Mouse (Mus musculus) adrenal gland, postnatal 25 days (tissue): ENCODE measurements around the gene Adamts3. TPM values are rescaled to one million over a fixed set of nuclear protein-coding genes. Genes with fewer than 3 reads are reported as not detected.

ENCODE experiments used
- DNase-seq: peaks from one replicate; pipeline ENCODE4 v3.0.0; 2021; ENCODE audit warnings: mixed read lengths
- total RNA-seq: library from RNA; stranded (reverse); gene quantifications from 2 replicates; pipeline ENCODE4 v1.2.3, GENCODE M21; 2021

Gene Adamts3
- total RNA-seq, 1 experiment from 2014 or later: 8.5 TPM

DNA sequence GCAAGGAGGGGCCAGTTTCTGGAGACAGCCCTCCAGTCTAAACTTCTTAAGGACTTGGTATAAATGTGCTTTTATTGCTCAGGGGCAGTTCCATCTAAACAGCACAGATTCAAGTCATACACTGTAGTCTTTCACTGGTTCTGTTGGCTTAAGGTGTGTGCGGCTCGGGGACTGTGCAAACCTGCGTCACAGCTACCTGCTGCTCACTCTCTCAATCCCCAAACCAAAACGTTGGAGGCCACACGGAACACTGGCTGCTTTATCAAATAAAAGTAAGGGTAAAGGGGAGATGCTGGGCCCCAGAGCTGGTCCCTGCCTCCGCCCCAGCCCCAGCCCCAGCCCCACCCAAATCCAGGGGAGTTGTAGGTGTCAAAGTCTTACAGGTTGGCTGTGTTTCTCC is 66.5 kb downstream of the Adamts3 start:
- no peak for DNase-seq

DNA sequence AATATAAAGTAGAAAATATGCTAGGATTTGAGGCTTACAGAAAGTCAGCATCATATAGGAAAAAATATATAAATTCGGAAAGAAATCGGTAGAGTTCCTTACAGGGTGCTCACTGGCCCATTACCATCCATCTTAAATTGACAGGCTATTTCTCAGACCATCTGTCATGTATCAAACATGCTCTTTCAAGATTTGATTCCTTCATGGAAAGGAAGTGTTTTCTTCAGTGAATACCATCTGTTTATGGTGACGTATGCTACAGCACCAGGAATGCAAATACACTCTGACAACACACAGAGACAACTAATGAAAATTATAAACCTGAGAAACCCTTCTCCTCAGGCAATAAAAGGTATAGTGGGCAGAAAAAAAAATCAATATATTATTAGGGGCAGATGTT is 68.6 kb downstream of the Adamts3 start:
- no peak for DNase-seq

DNA sequence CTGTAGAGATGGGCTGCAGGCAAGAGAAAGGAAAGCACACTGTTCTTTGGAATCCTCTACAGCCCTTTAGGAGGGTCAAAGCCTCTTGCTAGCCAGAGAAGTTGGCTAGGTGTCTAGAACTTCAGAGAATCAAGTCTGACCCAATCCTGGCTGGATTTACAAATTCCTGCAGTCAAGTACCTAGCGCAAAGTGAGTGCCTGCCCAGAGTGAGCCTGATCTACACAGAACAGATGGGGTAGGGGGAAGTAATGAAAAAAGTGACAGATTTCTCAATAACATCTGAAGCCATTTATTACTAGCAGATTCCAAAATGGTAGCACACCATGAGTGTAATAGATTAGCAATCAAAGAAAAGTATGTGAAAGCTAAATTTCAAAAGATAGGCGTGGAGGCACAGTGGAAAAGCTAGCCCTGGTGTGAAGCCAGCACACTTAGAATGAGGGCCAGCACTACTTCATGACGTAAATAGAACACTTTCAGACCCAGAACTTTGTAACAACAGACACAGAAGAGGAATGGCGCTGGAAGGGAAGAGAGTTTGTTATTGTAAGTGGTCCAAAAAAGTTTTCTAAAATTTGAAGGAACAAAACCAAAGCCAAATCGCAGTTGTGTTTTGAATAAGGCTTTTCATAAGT is 82.8 kb downstream of the Adamts3 start:
- DNase-seq: no peak

DNA sequence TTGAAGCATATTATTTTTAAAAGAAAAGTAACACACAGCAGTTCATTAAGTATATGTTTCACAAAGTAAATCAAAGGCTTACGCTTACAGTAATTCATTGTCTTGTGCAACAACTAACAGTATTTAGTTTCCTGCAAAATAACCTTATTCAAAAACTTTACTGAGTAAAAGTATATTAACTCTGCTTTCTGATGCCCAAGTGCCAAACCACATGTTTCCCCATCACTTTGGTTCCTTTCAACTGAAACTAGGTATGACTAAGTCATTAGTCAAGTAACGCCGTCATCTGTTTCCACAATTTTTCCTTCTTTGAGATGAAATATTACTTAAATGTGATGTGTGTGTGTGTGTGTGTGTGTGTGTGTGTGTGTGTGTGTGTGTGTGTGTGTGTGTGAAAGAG is 89.4 kb downstream of the Adamts3 start:
- DNase-seq: no peak

DNA sequence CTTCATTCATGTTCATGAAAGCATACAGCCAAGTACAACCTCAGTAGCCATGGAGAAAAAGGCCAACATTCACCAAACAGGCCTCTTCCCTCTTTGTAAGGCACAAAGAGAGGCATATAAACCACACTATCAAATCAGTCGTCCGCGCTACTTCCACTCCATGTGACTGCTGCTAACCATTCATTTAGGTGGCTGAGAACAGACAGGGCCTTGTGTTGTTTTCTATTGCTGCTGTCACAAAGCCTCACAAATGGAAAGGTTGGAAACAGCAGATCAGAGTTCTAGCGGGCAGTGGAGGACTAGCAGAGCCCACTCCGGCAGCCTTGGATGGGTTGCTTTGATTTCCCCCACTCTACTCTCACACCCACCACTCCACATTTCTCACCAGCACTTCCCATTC is 98.5 kb downstream of the Adamts3 start:
- DNase-seq: no peak

DNA sequence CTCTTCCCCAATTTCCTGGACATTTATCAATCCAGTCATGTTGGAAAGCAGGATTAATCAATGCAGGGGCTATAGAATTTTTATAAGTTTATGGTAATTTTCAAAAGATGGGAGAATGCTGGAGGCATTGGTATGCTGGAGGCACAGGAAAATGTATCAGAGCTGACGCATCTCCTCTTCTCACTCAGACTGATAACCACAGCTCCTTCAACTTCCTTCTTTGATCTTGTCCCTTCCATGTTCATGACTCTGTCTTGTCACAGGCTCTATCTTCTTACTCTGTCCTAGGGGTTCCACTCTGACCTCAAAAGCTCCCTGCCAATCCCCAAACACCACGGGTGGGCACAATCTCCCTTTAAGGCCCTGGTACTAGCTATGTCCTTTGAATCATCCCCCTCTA is 103.3 kb downstream of the Adamts3 start:
- no peak for DNase-seq

DNA sequence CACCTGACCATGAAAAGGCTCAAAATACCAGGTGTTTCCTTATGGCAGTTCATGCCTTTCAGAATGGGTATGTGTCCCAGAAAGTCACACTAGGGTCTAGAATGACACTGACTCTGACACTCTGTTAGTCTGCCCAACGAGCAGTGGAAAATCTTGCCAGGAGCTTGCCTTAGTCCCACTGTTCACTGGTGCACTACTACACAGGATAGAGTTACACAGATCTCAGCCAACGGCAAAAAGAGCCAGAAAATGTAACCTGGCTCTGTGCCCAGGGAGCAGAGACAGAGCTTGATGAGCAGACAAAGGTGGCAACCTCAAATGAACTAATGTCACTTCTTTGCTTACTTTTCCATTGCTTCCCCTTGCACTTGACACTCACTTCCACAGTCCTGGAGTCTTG is 104.5 kb downstream of the Adamts3 start:
- no peak for DNase-seq

DNA sequence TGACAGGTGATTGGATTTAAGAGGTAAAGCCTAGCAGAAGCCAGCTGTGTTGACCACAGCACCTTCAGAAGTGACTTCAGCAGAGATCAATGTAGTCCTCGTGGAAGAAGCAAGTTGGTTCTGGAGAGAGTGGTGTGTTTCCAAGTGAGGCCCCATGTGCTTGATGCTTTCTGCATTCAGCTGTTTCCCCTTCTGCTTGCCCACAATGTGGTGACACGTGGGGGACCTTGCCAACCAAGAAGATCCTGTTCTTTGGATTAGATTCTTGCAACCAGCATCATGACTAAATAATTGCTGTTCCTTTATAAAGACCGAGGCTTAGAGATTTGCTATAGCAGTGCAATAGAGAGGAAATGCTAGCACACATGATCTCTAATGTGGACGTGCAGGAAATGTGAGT is 105.7 kb downstream of the Adamts3 start:
- no peak for DNase-seq

DNA sequence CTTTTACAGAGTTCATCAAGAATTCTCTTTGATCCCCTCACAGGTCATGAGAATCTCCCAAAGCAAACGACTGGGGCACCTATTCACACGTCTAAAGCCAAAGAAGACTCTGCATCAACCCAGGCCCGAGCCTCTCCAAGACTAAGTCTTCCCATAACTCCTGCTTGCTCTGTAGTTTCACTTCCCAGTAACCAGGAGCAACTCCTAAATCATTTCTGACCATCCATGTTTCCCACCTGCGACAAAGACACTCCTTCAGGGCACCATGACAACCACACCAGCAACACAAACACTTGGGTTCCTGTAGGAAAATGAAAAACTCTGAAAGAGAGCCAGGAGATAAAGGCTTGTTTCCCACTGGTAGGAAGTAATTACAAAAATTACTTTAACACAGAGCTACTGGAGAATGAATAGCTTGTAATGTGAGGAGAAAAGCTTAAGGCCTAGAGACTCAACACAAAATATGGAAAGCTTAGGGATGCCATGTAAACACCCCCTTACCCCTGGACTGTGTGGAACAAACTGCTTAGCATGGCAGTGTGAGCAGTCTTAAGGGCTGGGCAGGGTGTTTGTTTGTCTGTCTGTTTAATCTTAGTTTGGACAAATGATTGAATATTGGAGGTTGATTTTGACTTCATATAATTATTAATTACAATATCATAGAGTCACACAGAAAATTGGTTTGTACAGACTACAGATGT is 112.3 kb downstream of the Adamts3 start:
- DNase-seq: no peak

DNA sequence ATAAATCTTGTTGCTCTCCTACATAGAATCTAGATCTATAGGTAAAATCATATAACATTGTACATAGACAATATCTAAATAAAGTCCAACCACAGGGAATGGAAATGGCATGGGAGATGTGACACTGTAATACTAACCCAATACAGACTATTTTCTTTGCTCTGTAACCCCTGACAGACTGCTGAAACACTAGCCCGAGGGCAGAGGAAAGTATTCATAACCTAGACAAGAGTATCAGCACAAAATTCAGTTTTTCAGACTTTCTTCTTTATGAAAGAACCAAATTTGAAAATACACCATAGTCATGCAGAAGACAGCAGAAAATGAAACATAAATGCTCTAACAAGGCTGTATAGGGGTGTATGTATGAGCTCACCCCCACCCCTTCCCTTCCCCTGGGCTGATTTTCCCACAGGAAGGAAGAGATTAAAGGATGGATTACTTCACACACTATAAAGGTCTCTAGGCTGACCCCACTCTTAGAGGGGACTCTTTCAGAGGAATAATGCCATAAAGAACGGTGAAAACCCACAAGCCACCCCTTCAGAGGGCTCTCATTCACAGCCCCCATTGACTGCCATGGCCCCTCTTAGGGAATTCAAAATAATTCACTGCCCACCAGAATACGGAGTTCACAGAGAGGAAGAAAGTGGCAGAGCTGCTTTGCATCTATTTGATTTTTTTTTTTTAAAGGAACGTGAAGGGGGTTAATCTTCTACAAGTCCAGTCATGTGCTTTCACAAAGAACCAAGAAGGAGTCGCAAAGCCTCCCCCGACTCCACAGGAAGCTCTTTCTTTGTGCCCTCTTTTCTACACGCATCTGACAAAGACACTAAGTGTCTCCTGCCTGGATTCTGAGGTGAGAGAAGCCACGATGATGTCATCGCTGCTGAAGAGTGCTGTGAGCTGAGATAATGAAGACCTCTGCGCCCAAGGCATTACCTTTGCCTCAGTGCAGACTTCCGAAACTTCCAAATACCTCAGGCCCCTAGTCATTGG is 119.6 kb downstream of the Adamts3 start:
- no peak for DNase-seq

DNA sequence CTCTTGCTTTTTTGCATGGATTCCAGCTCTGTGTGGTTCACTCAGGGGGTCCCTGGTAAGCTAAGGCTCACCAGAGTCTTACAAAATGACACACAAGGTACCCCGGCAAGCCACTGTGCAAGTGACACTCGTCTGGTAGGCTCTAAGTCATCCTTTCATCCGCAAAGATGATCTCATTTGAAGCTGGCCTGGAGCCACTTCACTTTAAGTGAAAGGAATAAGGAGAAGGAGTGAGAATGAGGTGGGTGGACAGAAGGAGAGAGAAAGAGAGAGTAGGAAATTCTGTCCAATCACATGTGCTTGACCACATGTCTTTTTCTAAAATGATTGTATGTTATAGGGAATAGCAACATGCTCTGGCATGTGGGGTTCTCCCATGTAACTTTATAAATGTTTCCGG is 122.8 kb downstream of the Adamts3 start:
- no peak for DNase-seq

DNA sequence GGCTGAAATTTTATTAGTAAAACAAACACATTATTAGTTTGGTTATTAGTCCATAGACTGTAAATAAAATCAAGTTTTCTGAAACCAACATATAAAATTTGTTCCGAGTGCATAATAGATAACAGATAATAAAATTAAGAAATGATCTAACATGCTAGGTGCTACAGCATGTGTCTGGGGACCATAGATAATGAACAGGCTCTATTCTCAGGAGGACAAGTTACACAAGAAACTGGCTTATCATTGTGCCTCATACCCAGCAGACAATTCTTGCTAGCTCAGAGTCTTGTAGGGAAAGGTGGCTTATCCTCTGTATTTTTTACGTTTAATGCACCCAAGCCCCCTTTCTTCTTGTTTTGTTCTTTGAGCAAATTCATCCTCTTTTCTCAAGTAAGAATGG is 131.3 kb downstream of the Adamts3 start:
- DNase-seq: no peak

DNA sequence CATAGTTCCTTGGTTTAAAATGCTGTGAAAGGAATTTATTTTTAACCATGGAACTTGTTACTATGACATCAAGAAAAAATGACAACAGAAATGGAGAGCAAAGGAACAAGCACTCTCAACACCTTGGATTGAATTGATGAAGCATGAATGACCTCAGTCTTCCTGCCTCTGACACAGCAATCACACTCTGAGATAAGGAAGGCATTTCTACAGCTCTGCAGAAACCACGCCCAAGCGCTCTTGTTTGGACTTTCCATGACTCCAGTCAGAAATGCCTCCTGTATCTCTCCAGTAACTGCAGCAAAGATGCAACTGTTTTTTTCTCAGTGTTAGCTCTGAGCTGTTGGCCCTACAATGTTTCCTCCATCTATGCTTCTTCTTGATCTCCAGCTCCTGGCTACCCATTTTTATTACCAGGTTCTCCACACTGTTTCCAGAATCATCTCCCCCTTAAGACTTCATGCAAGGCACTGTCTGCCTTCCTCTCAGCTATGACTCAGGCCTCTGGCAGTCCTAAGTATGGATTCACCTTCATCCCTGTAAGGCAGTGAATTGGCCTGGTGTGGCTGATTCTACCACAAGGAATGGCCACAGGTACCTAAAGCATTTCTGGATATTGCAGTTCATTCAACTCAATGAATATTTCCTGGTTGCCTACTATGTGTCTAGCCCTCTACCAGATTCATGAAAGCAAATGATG is 134.8 kb downstream of the Adamts3 start:
- no peak for DNase-seq

DNA sequence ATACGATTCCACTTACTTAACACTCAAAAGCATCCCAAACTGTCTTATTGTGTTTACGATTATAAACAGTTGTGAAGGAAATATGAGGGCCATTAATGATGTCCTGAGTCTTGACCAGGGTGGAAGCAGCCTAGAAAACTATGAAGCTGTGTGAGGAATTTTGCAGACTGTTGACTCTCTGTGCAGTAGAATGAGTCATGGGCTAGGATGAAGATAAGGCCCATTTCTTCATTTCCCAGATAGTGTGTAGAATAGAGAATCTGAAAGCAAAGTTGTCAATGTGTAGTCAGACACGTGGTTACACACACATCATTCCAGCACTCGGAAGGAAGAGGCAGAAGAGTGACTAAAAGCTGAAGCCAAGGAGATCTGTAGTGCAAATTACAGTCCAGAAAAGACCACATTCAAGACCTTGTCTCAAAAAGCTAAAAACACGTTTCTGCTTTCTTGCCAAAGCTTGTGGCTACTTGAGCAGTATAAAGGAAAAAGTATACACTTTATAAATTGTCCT is 135.9 kb downstream of the Adamts3 start:
- no peak for DNase-seq

DNA sequence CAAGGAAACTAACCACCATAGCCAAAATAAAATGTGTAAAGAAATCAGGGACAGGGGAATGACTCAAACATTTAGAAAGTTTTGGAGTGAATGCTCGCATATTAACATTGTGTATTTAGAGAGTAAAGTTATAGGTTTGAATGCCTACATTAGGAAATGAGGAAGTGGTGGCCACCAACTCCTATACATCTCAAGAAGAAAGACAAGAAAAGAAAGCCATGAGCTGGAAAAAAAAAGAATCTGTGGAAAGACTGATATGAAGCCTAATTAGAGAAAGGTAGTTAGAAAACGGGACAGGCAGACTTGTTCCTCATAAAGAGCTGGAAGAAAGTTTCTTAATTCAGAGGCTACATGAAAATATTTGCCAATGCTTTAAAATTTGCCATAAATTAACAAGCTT is 138.0 kb downstream of the Adamts3 start:
- DNase-seq: no peak

DNA sequence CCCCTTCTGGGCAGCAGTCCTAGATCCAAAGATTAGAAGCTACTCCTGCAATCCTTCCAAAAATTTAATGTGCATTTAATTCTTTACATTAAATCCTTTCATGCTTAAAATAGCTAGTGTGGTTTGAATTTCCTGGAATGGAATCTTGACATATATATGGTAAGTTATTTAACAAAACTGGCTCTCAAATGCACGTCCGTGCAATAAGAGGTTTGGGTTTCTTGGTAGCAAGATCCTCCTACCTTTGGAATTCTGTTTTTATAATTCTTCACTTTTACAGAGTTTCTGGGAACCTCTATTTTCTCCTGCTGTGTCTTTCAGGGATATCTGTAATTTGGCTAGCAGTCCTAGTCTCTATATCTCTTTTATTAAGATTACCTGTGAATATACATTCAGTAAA is 148.4 kb downstream of the Adamts3 start:
- no peak for DNase-seq

DNA sequence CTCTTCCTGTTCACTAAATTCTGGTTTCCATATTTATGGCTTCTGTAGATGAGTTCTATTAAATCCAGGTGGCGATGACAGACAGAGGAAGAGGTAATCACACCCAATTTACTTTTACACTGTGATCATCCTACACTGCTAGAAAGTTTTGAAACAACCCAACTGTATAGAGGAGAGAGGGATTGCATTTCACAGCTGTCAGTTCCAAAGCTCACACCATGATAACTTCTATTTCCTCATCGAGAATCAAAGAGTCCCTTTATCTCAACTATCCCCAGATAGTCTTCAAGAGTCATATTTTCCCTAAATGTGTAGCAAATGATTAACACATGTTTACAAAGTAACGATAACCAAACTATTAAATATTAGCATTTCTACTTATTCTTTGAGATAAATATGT is 152.7 kb downstream of the Adamts3 start:
- DNase-seq: no peak

DNA sequence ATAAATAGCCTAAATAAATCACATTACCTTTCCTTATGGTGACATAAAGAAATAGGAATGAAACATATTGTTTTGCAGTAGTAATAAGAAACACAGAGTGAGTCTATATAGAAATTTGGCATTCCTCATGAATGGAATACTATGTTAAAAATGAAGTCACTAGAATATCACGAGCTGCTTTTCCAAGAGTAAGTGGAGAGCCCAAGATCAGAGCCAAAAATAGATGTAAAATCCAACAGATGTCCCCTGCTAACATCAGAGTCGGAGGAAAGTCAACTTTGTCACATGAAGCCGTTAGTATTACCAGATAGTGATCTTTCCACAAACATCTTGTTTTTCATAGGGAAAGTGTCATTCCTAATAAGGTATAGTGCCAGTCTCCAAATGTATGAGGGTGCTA is 155.0 kb downstream of the Adamts3 start:
- no peak for DNase-seq

DNA sequence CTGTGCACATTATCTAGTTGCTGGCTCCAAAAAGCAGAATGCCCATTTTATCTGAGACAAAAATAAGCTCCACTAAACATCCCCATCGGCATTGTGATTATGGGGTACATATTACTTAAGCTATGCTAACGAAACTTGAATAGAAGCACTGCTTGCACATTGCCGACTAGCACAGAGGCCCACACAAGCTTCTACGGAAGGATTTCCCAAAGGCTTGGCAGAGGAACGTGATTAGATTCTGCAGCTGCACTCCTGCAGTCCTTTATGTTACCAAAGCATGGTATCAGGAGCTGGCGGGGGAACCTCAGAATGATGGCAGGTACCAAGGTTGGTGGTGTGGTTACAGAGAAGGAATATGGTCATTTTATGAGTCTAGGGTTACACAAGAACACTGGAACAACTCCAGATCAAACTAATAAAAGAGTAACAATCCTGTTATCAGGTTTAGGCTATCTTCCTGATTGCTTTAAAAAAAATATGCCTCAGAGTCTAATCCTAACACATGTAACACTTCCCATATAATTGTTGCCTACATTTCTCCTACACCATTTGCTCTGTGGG is 155.6 kb downstream of the Adamts3 start:
- no peak for DNase-seq

DNA sequence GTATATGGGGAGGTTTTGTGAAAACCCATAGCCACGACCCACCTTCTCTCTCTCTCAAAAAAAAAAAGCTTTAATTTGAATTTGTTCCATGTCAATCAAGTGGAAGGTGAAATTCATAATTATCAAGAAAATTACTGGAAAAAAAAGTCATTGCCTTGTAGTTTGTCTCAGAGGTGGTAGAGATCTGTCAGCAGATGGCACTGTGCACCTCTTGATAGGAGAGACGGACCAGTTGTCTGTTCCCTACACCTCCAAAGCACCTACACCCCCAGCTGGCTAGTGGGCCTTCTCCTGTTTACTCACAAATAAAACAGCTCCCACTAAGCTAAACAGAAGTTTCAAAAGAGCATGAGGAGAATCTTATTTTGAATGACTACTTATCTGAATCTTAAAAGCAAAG is 168.6 kb downstream of the Adamts3 start:
- no peak for DNase-seq

DNA sequence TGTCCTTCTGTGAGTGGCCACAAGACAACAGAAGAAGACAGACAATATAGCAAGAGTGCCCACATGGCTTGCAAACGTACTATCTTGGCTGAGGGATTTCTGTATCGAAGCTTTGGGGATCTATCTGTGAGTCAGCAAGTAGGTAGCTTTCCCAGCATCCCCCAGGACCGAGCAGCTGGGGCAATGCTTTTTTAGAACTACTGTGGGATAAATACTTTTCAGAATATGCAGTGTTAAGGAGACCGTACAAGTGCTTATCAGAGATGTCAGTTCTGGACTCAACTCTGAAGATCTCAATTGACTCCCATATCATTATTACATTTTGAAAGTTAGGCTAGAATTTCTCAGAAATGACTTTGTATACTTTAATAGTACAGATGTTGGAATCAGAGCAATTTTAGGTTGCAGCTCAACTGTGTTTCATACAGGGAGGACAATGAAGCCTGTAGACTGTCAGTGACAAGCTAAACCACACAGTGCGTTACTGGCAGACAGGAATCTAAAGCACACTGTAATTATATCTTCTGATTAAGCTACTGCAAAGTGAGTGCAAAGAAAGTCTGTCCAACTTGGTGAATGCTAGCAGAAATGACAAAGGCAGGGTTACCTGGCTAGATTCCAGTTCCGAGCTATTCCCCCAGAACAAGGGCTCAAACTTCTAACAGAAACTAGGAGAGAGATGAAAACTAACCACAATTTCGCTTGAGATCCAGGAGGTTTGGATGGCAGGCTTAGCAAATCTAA is 171.8 kb downstream of the Adamts3 start:
- no peak for DNase-seq
